Mouse (Mus musculus): Measurements from ENCODE around the gene Capsl. TPM values are rescaled to one million over a fixed set of nuclear protein-coding genes. Genes with fewer than 3 reads are reported as not detected.

The Capsl gene
- polyA plus RNA-seq, 1 experiment: not detected

GRCm38 (mm10) chr15:9464039-9464438, 28.2 kb downstream of the Capsl start:
- peaks cover 5% of the 10 kb centered on the region for H3K9me3 ChIP-seq
- H3K4me3 ChIP-seq (replicated peaks): no peak overlapping the region
- TF ChIP-seq FLI1 (IDR thresholded peaks at IDR 0.05; ENCODE audit: low read length): no peak
- no peak for TF ChIP-seq GATA1 (IDR thresholded peaks at IDR 0.05; ENCODE audit: borderline replicate concordance, low read length)
- H3K36me3 ChIP-seq (replicated peaks; ENCODE audit: low read length): peaks cover under 1% of the 10 kb centered on the region
- no peaks in the 10 kb centered on the region for H3K27me3 ChIP-seq (replicated peaks)
- H3K4me1 ChIP-seq: peaks cover 13% of the 10 kb centered on the region

GRCm38 (mm10) chr15:9471053-9471685, 35.3 kb downstream of the Capsl start:
- H3K4me3 ChIP-seq (replicated peaks): no peak overlapping the region
- H3K36me3 ChIP-seq (replicated peaks; ENCODE audit: low read length): peaks cover 3% of the 10 kb centered on the region
- H3K27me3 ChIP-seq (replicated peaks): no peaks in the 10 kb centered on the region
- TF ChIP-seq GATA1 (IDR thresholded peaks at IDR 0.05; ENCODE audit: borderline replicate concordance, low read length) (no peak), FLI1 (IDR thresholded peaks at IDR 0.05; ENCODE audit: low read length) (no peak)
- H3K9me3 ChIP-seq: peaks cover 5% of the 10 kb centered on the region
- H3K4me1 ChIP-seq: peaks cover 36% of the 10 kb centered on the region

DNA sequence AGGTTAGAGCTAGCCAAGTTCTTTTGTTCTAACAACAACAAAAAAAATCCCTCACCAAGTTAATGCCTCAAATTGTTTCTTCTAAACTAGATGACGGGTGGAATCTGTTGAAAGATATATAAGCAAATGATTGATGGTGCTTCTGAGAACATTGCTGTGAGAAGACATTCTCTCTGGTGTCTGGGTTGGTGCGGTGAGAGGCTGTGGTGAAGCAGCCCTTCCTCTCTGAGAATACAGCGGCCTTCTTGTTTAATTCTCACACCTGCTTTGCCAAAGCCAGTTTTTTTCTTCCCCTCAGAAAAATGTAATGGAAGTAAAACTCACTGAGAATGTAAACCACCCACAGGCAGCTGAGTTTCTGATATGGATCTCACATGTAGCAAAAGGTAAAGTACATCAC, 36.3 kb downstream of the Capsl start:
- Histone ChIP-seq H3K27me3 (replicated peaks) (no peaks in the 10 kb centered on the region), H3K36me3 (replicated peaks; ENCODE audit: low read length) (peaks cover 3% of the 10 kb centered on the region), H3K4me1 (peaks cover 37% of the 10 kb centered on the region), H3K9me3 (peaks cover 5% of the 10 kb centered on the region), H3K4me3 (replicated peaks) (no peak overlapping the region)
- TF ChIP-seq GATA1 (IDR thresholded peaks at IDR 0.05; ENCODE audit: borderline replicate concordance, low read length) (no peak), FLI1 (IDR thresholded peaks at IDR 0.05; ENCODE audit: low read length) (no peak)

DNA sequence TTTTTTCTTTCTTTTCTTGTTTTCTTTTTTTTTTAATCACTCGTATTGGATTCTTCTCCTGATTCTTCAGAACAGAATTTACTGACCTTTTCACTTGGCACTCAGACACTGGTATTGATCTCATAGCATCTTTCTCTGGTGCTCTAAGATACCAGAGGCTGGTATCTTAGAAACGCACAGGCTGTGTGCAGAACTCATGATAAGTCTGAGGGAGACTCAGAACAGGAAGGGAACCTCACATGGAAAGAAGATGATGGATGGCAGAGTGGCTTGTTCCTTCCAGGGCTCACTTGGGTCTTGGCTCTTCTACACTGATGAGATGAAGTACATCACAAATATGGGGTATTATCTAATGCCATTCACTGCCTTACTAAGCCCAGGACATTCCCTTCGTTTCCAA, 36.8 kb downstream of the Capsl start:
- Histone ChIP-seq H3K36me3 (replicated peaks; ENCODE audit: low read length) (peaks cover 3% of the 10 kb centered on the region), H3K4me3 (replicated peaks) (no peak overlapping the region), H3K9me3 (peaks cover 5% of the 10 kb centered on the region), H3K27me3 (replicated peaks) (no peaks in the 10 kb centered on the region), H3K4me1 (peaks cover 40% of the 10 kb centered on the region)
- TF ChIP-seq FLI1 (IDR thresholded peaks at IDR 0.05; ENCODE audit: low read length): no peak
- no peak for TF ChIP-seq GATA1 (IDR thresholded peaks at IDR 0.05; ENCODE audit: borderline replicate concordance, low read length)

GRCm38 (mm10) chr15:9473188-9473587, 37.4 kb downstream of the Capsl start:
- Histone ChIP-seq H3K4me1 (peaks cover 40% of the 10 kb centered on the region), H3K9me3 (peaks cover 5% of the 10 kb centered on the region), H3K27me3 (replicated peaks) (no peaks in the 10 kb centered on the region), H3K4me3 (replicated peaks) (no peak overlapping the region), H3K36me3 (replicated peaks; ENCODE audit: low read length) (peaks cover 3% of the 10 kb centered on the region)
- no peak for TF ChIP-seq GATA1 (IDR thresholded peaks at IDR 0.05; ENCODE audit: borderline replicate concordance, low read length)
- TF ChIP-seq FLI1 (IDR thresholded peaks at IDR 0.05; ENCODE audit: low read length): no peak

DNA sequence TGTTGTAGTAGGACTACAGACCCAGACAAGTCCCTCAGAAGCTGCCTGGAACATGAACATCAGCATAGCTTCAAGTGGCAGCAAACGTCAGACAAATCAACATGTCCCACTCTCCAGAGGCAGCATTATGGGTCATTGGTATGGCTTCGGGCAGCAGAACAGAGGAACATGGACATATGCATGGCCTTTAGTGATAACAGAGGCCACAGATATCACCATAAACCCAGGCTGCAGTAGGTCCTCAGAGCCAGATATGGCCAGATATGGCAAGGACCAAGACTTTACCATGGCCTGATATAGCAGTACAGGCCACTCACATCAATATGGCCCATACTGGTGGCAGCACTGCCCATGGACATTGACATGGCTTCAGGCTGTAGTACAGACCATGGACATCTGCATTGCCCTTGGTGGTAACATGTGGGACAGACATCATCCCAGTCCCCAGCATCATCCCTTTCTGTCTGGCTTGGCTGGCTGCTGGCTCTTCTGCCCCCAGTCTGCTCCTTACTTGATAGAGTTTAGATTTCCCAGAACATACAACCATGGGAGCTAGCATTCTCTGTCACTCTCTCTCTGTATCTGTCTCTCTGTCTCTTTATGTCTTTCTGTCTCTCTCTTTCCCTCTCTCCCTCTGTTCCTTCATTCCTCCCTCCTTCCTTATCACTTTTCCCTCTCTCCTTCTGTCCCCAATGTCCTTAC, 53.7 kb downstream of the Capsl start:
- no peaks in the 10 kb centered on the region for H3K36me3 ChIP-seq (replicated peaks; ENCODE audit: low read length)
- no peaks in the 10 kb centered on the region; the same call in 1 of the 2 replicates for H3K9me3 ChIP-seq
- H3K27me3 ChIP-seq (replicated peaks): no peaks in the 10 kb centered on the region
- TF ChIP-seq GATA1 (IDR thresholded peaks at IDR 0.05; ENCODE audit: borderline replicate concordance, low read length): no peak
- no peak for TF ChIP-seq FLI1 (IDR thresholded peaks at IDR 0.05; ENCODE audit: low read length)
- peak overlapping the region; percentile 29 for H3K4me3 ChIP-seq (replicated peaks)
- peaks cover 15% of the 10 kb centered on the region for H3K4me1 ChIP-seq

DNA sequence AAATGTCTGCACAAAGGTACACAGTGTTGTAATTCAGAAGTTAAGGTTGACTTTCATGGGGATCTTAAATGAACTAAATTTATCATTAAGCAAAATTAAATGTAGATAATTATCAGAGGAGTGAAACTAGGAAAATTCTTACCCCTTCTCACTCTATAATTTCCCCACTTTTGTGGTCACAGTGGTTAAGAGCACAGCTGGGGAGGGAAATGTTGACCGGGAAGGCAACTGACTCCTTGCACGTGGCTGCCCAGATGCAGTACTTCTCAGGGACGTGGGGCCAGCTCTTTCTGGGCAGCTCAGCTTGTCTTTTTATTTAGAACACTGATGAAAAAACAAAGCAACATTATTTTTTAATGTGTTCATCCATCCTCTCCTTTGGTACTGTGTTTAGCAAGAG, 56.2 kb downstream of the Capsl start:
- no peaks in the 10 kb centered on the region for H3K36me3 ChIP-seq (replicated peaks; ENCODE audit: low read length)
- H3K4me3 ChIP-seq (replicated peaks): no peak overlapping the region
- peaks cover 15% of the 10 kb centered on the region for H3K4me1 ChIP-seq
- H3K9me3 ChIP-seq: no peaks in the 10 kb centered on the region; the same call in 1 of the 2 replicates
- TF ChIP-seq GATA1 (IDR thresholded peaks at IDR 0.05; ENCODE audit: borderline replicate concordance, low read length): no peak
- no peak for TF ChIP-seq FLI1 (IDR thresholded peaks at IDR 0.05; ENCODE audit: low read length)
- H3K27me3 ChIP-seq (replicated peaks): no peaks in the 10 kb centered on the region

Other genes starting within 250 kb of the Capsl start
- gene Ugt3a1, start 159.1 kb upstream of the Capsl start, polyA plus RNA-seq (2012; ENCODE audit: insufficient read depth, low replicate concordance): not detected in 2 replicates
- gene Ugt3a2, start 100.5 kb upstream of the Capsl start, polyA plus RNA-seq (2012; ENCODE audit: insufficient read depth, low replicate concordance): not detected in 2 replicates
- gene Il7r, start 94.1 kb downstream of the Capsl start, polyA plus RNA-seq (2012; ENCODE audit: insufficient read depth, low replicate concordance): 0.44 and 0.47 TPM in 2 replicates

Measured in megakaryocyte, embryonic 14.5 days (primary cell).